Mouse (Mus musculus) brain, embryonic 14.5 days (tissue): ENCODE measurements around the gene Lpin2. TPM values are rescaled to one million over a fixed set of nuclear protein-coding genes. Genes with fewer than 3 reads are reported as not detected.

Experiments
- DNase-seq: peaks from one replicate; pipeline ENCODE4 v3.0.0-alpha.2; 2011; ENCODE audit warnings: low read depth
- CTCF ChIP-seq: fragments of 200-500 bp; IDR thresholded peaks from 2 replicates; pipeline ENCODE4 v1.5.1; 2012; ENCODE audit warnings: inconsistent platforms, mild to moderate bottlenecking, moderate library complexity, borderline replicate concordance; ENCODE audit not compliant: insufficient read depth, insufficient read length; ENCODE audit errors: extremely low read depth
- POLR2A ChIP-seq: fragments of 200-500 bp; IDR thresholded peaks from 2 replicates; pipeline ENCODE4 v1.6.1; 2012; ENCODE audit warnings: mild to moderate bottlenecking, inconsistent platforms, borderline replicate concordance; ENCODE audit not compliant: poor library complexity, insufficient read depth, insufficient read length, severe bottlenecking; ENCODE audit errors: extremely low read depth
- polyA plus RNA-seq: library from polyadenylated mRNA; depleted of rRNA; stranded (reverse); fragments of >200 nt; gene quantifications from 2 replicates; pipeline ENCODE4 v1.2.3, GENCODE M21; 2012

The Lpin2 gene
- polyA plus RNA-seq, 1 experiment: 34.5 TPM

- TF ChIP-seq POLR2A (no peak), CTCF (no peak)
- no peak for DNase-seq
Measured at GRCm38 (mm10) chr17:71155271-71155670, 27.1 kb upstream of the Lpin2 start.

GRCm38 (mm10) chr17:71159152-71159567 is 23.2 kb upstream of the Lpin2 start:
- DNase-seq: peak; percentile 67
- TF ChIP-seq CTCF (no peak), POLR2A (no peak)

GRCm38 (mm10) chr17:71159720-71160119 is 22.6 kb upstream of the Lpin2 start:
- TF ChIP-seq CTCF: no peak
- no peak for TF ChIP-seq POLR2A
- no peak for DNase-seq

GRCm38 (mm10) chr17:71160244-71160995 is 21.9 kb upstream of the Lpin2 start:
- TF ChIP-seq POLR2A: no peak
- no peak for TF ChIP-seq CTCF

GRCm38 (mm10) chr17:71164991-71165390 is 17.4 kb upstream of the Lpin2 start:
- no peak for TF ChIP-seq POLR2A
- TF ChIP-seq CTCF: no peak
- DNase-seq: no peak

More at GRCm38 (mm10) chr17:71160244-71160995, 21.9 kb upstream of the Lpin2 start:
- no peak for DNase-seq

GRCm38 (mm10) chr17:71168205-71168815 is 14.1 kb upstream of the Lpin2 start:
- DNase-seq: no peak
- no peak for TF ChIP-seq CTCF
- no peak for TF ChIP-seq POLR2A

- TF ChIP-seq CTCF (no peak), POLR2A (no peak)
- no peak for DNase-seq
Measured at GRCm38 (mm10) chr17:71168846-71169245, 13.5 kb upstream of the Lpin2 start.

- TF ChIP-seq POLR2A: no peak
- TF ChIP-seq CTCF: no peak
- no peak for DNase-seq
Measured at GRCm38 (mm10) chr17:71169639-71170038, 12.7 kb upstream of the Lpin2 start.

GRCm38 (mm10) chr17:71171161-71171560 is 11.2 kb upstream of the Lpin2 start:
- TF ChIP-seq POLR2A (no peak), CTCF (no peak)
- DNase-seq: no peak

GRCm38 (mm10) chr17:71177336-71177735 is 5.0 kb upstream of the Lpin2 start:
- no peak for DNase-seq
- no peak for TF ChIP-seq CTCF
- no peak for TF ChIP-seq POLR2A

- no peak for TF ChIP-seq CTCF
- no peak for TF ChIP-seq POLR2A
- DNase-seq: no peak
Measured at GRCm38 (mm10) chr17:71177949-71178348, 4.4 kb upstream of the Lpin2 start.
